Mouse (Mus musculus) G1E (cell line): ENCODE results near the gene Mpi. TPM values are rescaled to one million over a fixed set of nuclear protein-coding genes. Genes with fewer than 3 reads are reported as not detected.
A peak's percentile ranks its signal among the peaks of the same experiment; 100 is the strongest.

Source experiments
- ATAC-seq: 2 replicates; pipeline ENCODE4 v1.8.0; 2016; ENCODE audit warnings: mild to moderate bottlenecking; ENCODE audit not compliant: insufficient number of reproducible peaks, poor library complexity, low FRiP score, severe bottlenecking; ENCODE audit errors: extremely low read depth
- DNase-seq: peaks from one replicate; pipeline ENCODE4 v3.0.0; 2012; ENCODE audit warnings: low spot score
- H3K27me3 ChIP-seq: 2 replicates; pipeline ENCODE4 v1.6.1; 2012; ENCODE audit warnings: mild to moderate bottlenecking, low read length, inconsistent platforms; ENCODE audit not compliant: insufficient read depth
- H3K36me3 ChIP-seq: replicated peaks from 2 replicates; pipeline ENCODE3; 2012; ENCODE audit warnings: mild to moderate bottlenecking, inconsistent platforms
- H3K4me1 ChIP-seq: 2 replicates; pipeline ENCODE4 v1.6.1; 2012; ENCODE audit warnings: low read depth, low read length, inconsistent platforms, mixed read lengths; ENCODE audit not compliant: insufficient read depth
- H3K4me3 ChIP-seq: 2 replicates; pipeline ENCODE4 v1.5.1; 2012; ENCODE audit warnings: low read depth, mild to moderate bottlenecking, inconsistent platforms, low read length, moderate library complexity, mixed read lengths
- H3K9me3 ChIP-seq: replicated peaks from 2 replicates; pipeline ENCODE4 v1.6.1; 2012; ENCODE audit warnings: inconsistent platforms
- CTCF ChIP-seq: IDR thresholded peaks from 2 replicates; pipeline ENCODE4 v1.5.1; 2012; ENCODE audit warnings: low read depth, low read length, inconsistent platforms, mixed read lengths
- GATA1 ChIP-seq: IDR thresholded peaks from 2 replicates; pipeline ENCODE4 v1.6.1; 2012; ENCODE audit warnings: borderline replicate concordance, low read length, inconsistent platforms, mixed read lengths
- GATA2 ChIP-seq: IDR thresholded peaks from 2 replicates; pipeline ENCODE4 v1.6.1; 2012; ENCODE audit warnings: low read depth, low read length, inconsistent platforms, borderline replicate concordance
- POLR2AphosphoS5 ChIP-seq: IDR thresholded peaks from 2 replicates; pipeline ENCODE4 v1.6.1; 2012; ENCODE audit warnings: low read depth, low read length, inconsistent platforms; ENCODE audit not compliant: insufficient replicate concordance
- TAL1 ChIP-seq: conservative IDR thresholded peaks from 2 replicates; pipeline ENCODE4 v1.6.1; 2012; ENCODE audit warnings: low read depth, low read length, inconsistent platforms, mixed read lengths
- polyA plus RNA-seq: library from polyadenylated mRNA; stranded (reverse); fragments of >175 nt; gene quantifications from 2 replicates; pipeline ENCODE4 v1.2.3, GENCODE M21; 2012
- total RNA-seq, 2 experiments: library from RNA; stranded (forward) in 1 of 2; stranded (reverse) in 1 of 2; fragments of 200-1000 nt in 1 of 2; fragments of >200 nt in 1 of 2; fragmentation: Nextera tagmentation in 1 of 2; gene quantifications; 2 replicates each; pipeline ENCODE4 v1.2.3; 2014 to 2017

Mpi gene
- total RNA-seq (2014; fragmentation: Nextera tagmentation), result 11.1 and 12.3 TPM in 2 replicates
- 12.1 and 12.5 TPM in 2 replicates for total RNA-seq (2017)
- 2.5 and 4.4 TPM in 2 replicates for polyA plus RNA-seq

DNA sequence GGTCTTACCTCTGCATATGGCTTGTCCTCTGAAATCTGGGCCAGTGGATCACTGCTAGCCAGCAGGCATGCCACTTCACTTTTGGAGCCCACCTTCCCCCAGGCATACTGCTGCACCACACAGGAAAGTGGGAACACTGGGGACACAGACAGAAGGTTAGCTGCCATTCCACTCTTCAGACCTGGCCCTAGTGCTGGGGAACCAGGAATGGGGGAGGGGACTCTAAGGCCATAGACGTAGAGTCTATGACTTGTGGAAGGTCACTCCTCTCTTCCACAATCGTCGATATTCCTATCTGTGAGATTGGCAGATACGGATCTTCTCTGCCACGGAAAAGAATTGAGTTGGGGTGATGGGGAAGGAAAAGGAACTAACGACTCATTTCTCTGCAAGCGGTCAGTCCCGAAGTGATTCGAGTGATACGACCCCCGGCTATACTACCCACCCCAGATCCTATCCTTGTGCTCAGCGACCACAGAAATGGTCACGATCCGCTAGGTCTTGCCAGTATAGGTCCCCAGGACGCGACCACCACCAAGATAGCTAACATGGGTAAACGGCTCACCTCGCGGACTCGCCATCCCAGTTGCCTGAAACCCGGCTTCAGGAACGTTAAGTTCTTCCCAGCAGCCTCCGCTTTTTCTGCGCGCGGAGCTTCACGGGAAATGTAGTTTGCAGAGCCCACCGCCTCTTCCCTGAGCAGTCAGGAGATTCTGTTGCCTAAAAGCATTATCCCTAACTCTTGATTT lies at the start of gene Mpi:
Gene Mpi (minus strand): TSS at position 625 of the 749 bp plus-strand sequence.
- DNase-seq (peak; percentile 62), ATAC-seq (no peak)
- peak within 1 kb of the TSS; percentile 76 for H3K4me3 ChIP-seq
- peaks cover 36% of the 10 kb centered on the region for H3K36me3 ChIP-seq
- H3K4me1 ChIP-seq, result peaks cover 36% of the 10 kb centered on the region
- peaks cover 2% of the 10 kb centered on the region; the same call in 1 of the 2 replicates for H3K27me3 ChIP-seq
- H3K9me3 ChIP-seq, result no peaks in the 10 kb centered on the region
- TF ChIP-seq GATA1, result no peak
- no peak for TF ChIP-seq CTCF
- no peak for TF ChIP-seq GATA2
- TF ChIP-seq TAL1, result no peak
- no peak for TF ChIP-seq POLR2AphosphoS5

DNA sequence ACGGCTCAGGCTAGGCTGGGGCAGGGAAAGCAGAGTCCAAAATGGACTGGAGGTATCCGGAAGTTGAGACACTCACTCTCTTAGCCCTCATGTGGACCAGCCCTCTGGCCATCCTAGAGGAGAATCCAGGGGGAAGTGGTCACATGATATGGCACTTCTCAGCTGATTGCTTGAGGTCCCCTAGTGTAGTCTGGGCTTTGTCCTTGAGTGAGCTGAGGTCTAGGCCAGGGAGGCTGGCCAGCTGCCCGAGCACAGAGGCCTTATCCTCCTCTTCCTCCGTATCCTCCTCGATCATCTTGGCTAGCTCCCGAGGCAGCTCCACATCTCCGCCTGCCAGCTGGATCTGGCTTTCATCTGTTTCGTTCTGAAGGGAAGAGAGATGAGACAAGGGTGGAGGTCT lies 49.5 kb upstream of the Mpi start:
- no peak for DNase-seq
- peaks cover 24% of the 10 kb centered on the region for H3K4me1 ChIP-seq
- no peak overlapping the region for H3K4me3 ChIP-seq
- no peak for ATAC-seq
- TF ChIP-seq TAL1 (no peak), GATA1 (no peak), POLR2AphosphoS5 (no peak), GATA2 (no peak), CTCF (no peak)
- H3K27me3 ChIP-seq, result peaks cover 47% of the 10 kb centered on the region
- no peaks in the 10 kb centered on the region for H3K9me3 ChIP-seq
- H3K36me3 ChIP-seq, result peaks cover under 1% of the 10 kb centered on the region

GRCm38 (mm10) chr9:57601353-57601706 lies 48.8 kb upstream of the Mpi start:
- Histone ChIP-seq H3K36me3 (peaks cover 6% of the 10 kb centered on the region), H3K9me3 (no peaks in the 10 kb centered on the region), H3K27me3 (peaks cover 40% of the 10 kb centered on the region), H3K4me3 (no peak overlapping the region), H3K4me1 (peaks cover 24% of the 10 kb centered on the region)
- no peak for ATAC-seq
- no peak for DNase-seq
- TF ChIP-seq CTCF (no peak), GATA1 (no peak), TAL1 (no peak), POLR2AphosphoS5 (no peak), GATA2 (no peak)

- H3K9me3 ChIP-seq, result no peaks in the 10 kb centered on the region
- ATAC-seq (peak; percentile 22; the same call in 1 of the 2 replicates), DNase-seq (no peak)
- no peak overlapping the region for H3K4me3 ChIP-seq
- H3K4me1 ChIP-seq, result peaks cover 24% of the 10 kb centered on the region
- no peak for TF ChIP-seq GATA2
- TF ChIP-seq CTCF, result no peak
- TF ChIP-seq GATA1, result no peak
- TF ChIP-seq POLR2AphosphoS5, result no peak
- TF ChIP-seq TAL1, result no peak
- H3K27me3 ChIP-seq, result peaks cover 34% of the 10 kb centered on the region
- H3K36me3 ChIP-seq, result peaks cover 9% of the 10 kb centered on the region
These were observed 48.2 kb upstream of the Mpi start for GRCm38 (mm10) chr9:57600620-57601352.

DNA sequence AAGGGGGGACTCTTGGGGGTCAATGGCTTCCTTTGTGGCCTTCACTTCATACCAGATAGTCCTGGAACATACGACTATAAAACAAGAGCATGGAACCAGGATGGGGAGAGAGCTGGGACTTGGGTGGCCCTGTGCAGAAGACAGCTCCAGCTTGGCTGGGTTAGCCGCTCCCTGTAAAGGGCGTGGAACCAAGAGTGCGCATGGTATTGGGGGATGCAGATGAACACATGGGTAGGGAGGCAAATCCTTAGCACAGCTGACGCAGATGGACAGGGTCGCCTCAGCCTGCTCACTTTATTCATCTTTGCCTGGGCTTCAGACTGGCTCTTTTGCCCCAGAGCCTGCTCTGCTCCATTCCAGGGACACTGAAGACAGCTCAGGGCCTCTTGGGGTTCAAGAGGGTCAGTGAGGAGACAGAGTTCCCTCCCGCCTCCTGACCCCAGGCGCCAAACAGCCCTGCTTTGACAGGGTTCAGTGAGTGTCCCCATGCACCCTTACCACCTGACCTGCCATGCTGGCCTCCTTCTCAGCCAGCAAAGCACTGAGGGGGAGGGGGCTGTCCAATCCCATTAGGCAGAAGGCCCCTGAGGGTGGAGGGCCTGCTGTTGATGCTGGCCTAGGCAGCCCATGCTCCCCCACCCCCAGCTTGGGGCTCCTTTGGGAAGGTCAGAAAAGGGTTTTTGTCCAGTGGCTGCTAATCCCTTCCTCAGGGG lies 46.4 kb upstream of the Mpi start:
- peaks cover 28% of the 10 kb centered on the region for H3K27me3 ChIP-seq
- no peak overlapping the region for H3K4me3 ChIP-seq
- TF ChIP-seq CTCF (no peak), TAL1 (no peak), POLR2AphosphoS5 (no peak), GATA2 (no peak), GATA1 (no peak)
- ATAC-seq (no peak), DNase-seq (no peak)
- peaks cover 24% of the 10 kb centered on the region for H3K36me3 ChIP-seq
- H3K9me3 ChIP-seq, result no peaks in the 10 kb centered on the region
- H3K4me1 ChIP-seq, result peaks cover 26% of the 10 kb centered on the region

- Histone ChIP-seq H3K27me3 (peaks cover 24% of the 10 kb centered on the region), H3K4me1 (peaks cover 29% of the 10 kb centered on the region), H3K36me3 (peaks cover 35% of the 10 kb centered on the region), H3K9me3 (no peaks in the 10 kb centered on the region), H3K4me3 (no peak overlapping the region)
- ATAC-seq (no peak), DNase-seq (no peak)
- TF ChIP-seq TAL1 (no peak), GATA1 (no peak), GATA2 (no peak), CTCF (no peak), POLR2AphosphoS5 (no peak)
These were observed 45.4 kb upstream of the Mpi start for GRCm38 (mm10) chr9:57597929-57598382.
